Mouse (Mus musculus) intestine, postnatal 0 days (tissue): ENCODE data around the gene Shmt2. TPM values are rescaled to one million over a fixed set of nuclear protein-coding genes. Genes with fewer than 3 reads are reported as not detected.
A peak's percentile ranks its signal among the peaks of the same experiment; 100 is the strongest.

ENCODE experiments used
- ATAC-seq: fragments of 200-750 bp; cut with Nextera tagmentation; 2 replicates; pipeline ENCODE4 v1.8.0; 2017; ENCODE audit warnings: mild to moderate bottlenecking, moderate TSS enrichment, moderate library complexity
- H3K27ac ChIP-seq: fragments of 300-500 bp; sonication (generic); 2 replicates; pipeline ENCODE4 v1.5.1; 2014; ENCODE audit warnings: mild to moderate bottlenecking, low read depth, low read length, moderate library complexity
- H3K27me3 ChIP-seq: fragments of 300-500 bp; sonication (generic); replicated peaks from 2 replicates; pipeline ENCODE4 v1.6.1; 2014; ENCODE audit warnings: low read length, mixed read lengths; ENCODE audit not compliant: control insufficient read depth, insufficient read depth
- H3K36me3 ChIP-seq: fragments of 300-500 bp; sonication (generic); 2 replicates; pipeline ENCODE4 v1.6.1; 2014; ENCODE audit warnings: mild to moderate bottlenecking, moderate library complexity; ENCODE audit not compliant: control insufficient read depth, insufficient read depth
- H3K4me1 ChIP-seq: fragments of 300-500 bp; sonication (generic); replicated peaks from 2 replicates; pipeline ENCODE4 v1.6.1; 2014; ENCODE audit warnings: antibody characterized with exemption, low read length, mixed read lengths; ENCODE audit not compliant: control insufficient read depth, insufficient read depth
- H3K4me2 ChIP-seq: fragments of 300-500 bp; sonication (generic); replicated peaks from 2 replicates; pipeline ENCODE4 v1.6.1; 2014; ENCODE audit warnings: low read depth, mild to moderate bottlenecking, moderate library complexity
- H3K4me3 ChIP-seq: fragments of 300-500 bp; sonication (generic); 2 replicates; pipeline ENCODE4 v1.5.1; 2014; ENCODE audit warnings: low read depth, low read length
- H3K9ac ChIP-seq: fragments of 300-500 bp; sonication (generic); 2 replicates; pipeline ENCODE4 v1.6.1; 2014; ENCODE audit warnings: mild to moderate bottlenecking, low read depth, low read length
- H3K9me3 ChIP-seq: fragments of 300-500 bp; sonication (generic); 2 replicates; pipeline ENCODE4 v1.6.1; 2016; ENCODE audit warnings: mixed run types; ENCODE audit not compliant: control insufficient read depth
- CTCF ChIP-seq: sonication (generic); IDR thresholded peaks from 2 replicates; pipeline ENCODE4 v1.5.1; 2016; ENCODE audit warnings: low read depth, mild to moderate bottlenecking, control low read depth, antibody characterized with exemption, moderate library complexity
- WGBS: fragments of 180-500 bp; shearing (Covaris S2); extraction: QIAGEN DNeasy Blood & Tissue Kit; methylation state at CpG from one replicate; pipeline ENCODE4 v1.1.7; 2014; 5-methylcytosine and 5-hydroxymethylcytosine counted together
- polyA plus RNA-seq: library from polyadenylated mRNA; unstranded; fragments of >200 nt; fragmentation: Nextera tagmentation; extraction: Ambion mirVana; gene quantifications from 2 replicates; pipeline ENCODE4 v1.2.1, GENCODE M21; 2015

Gene Shmt2
- 26.2 and 26.7 TPM in 2 replicates for polyA plus RNA-seq

DNA sequence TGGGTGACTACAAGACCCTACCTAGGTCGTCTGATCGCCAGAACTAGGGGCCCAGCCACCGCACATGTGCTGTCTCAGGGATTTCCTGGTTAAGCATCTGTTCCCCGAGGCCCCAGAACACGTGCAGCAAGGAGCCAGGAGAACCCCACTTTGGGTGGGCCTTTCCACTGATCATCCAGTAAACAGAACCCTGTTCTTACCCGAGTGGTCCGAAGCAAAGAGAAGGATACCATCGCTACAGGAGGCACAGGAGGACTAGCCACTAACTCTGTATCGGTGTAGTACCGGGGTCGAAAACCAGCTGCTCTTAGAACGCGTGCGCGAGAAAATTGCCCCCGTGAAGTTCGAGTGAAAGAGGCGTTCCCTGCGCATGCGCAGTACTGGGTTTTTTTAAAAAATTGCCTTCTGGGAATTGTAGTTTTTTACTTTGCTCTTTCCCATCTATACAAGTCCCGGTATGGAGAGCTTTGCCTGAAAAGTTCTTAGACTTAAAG, at the start of gene Shmt2:
Gene Shmt2 (minus strand): TSS at position 357 of the 494 bp plus-strand sequence.
- H3K4me1 ChIP-seq: peaks cover 8% of the 10 kb centered on the region; the same call in 1 of the 2 replicates
- H3K27ac ChIP-seq: no peak within 1 kb of the TSS
- peaks cover 36% of the 10 kb centered on the region for H3K27me3 ChIP-seq
- ATAC-seq: peak; percentile 23; the same call in 1 of the 2 replicates
- WGBS: under 1% methylated on average over 21 of the region's 21 CpGs
- peak within 1 kb of the TSS; percentile 26; the same call in 1 of the 2 replicates for H3K9ac ChIP-seq
- peak within 1 kb of the TSS; percentile 56 for H3K4me3 ChIP-seq
- peak within 1 kb of the TSS; percentile 85 for H3K4me2 ChIP-seq
- peaks cover 18% of the 10 kb centered on the region for H3K36me3 ChIP-seq
- no peaks in the 10 kb centered on the region for H3K9me3 ChIP-seq
- no peak for TF ChIP-seq CTCF

GRCm38 (mm10) chr10:127570937-127571641, 48.8 kb upstream of the Shmt2 start:
- Histone ChIP-seq H3K4me2 (no peak overlapping the region), H3K36me3 (peaks cover 83% of the 10 kb centered on the region), H3K27me3 (no peaks in the 10 kb centered on the region), H3K4me1 (no peaks in the 10 kb centered on the region), H3K4me3 (no peak overlapping the region), H3K9me3 (no peaks in the 10 kb centered on the region), H3K9ac (no peak overlapping the region), H3K27ac (no peak overlapping the region)
- no peak for TF ChIP-seq CTCF
- ATAC-seq: no peak
- WGBS: 88% methylated on average over 17 of the region's 17 CpGs

DNA sequence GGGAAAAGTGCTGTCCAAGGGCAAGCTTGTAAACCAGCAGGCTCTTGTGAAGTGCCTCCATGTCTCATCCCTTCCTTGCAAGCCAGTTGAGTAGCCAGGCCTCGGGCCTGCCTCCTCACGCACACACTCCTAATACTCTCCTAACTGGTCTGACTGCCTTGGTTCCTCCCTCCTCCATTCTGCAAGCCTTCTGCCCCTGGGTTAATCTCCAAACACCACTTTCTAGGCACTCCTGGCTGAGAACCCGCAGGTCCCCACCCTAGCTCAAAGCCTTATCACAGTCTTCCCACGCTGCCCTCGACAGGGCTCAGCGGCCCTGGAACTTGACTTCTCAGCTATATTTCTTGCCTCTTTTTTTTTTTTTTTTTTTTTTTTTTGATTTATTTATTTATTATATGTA, 48.1 kb upstream of the Shmt2 start:
- H3K4me3 ChIP-seq: no peak overlapping the region
- no peak for TF ChIP-seq CTCF
- no peaks in the 10 kb centered on the region for H3K27me3 ChIP-seq
- H3K4me2 ChIP-seq: no peak overlapping the region
- WGBS: 35% methylated on average over 6 of the region's 6 CpGs
- no peaks in the 10 kb centered on the region for H3K9me3 ChIP-seq
- peaks cover 83% of the 10 kb centered on the region for H3K36me3 ChIP-seq
- H3K9ac ChIP-seq: no peak overlapping the region
- H3K27ac ChIP-seq: no peak overlapping the region
- ATAC-seq: no peak
- H3K4me1 ChIP-seq: no peaks in the 10 kb centered on the region

GRCm38 (mm10) chr10:127569450-127569849, 47.2 kb upstream of the Shmt2 start:
- H3K9me3 ChIP-seq: no peaks in the 10 kb centered on the region
- H3K36me3 ChIP-seq: peaks cover 81% of the 10 kb centered on the region
- H3K9ac ChIP-seq: no peak overlapping the region
- no peak overlapping the region for H3K4me2 ChIP-seq
- H3K4me1 ChIP-seq: no peaks in the 10 kb centered on the region
- no peaks in the 10 kb centered on the region for H3K27me3 ChIP-seq
- no peak overlapping the region for H3K27ac ChIP-seq
- 20% methylated on average over 3 of the region's 3 CpGs for WGBS
- peak; percentile 86 for TF ChIP-seq CTCF
- no peak overlapping the region for H3K4me3 ChIP-seq
- 0 out of 2 replicates have a peak, but pooled peaks have one; percentile 14 for ATAC-seq

- WGBS: 95% methylated on average over 28 of the region's 28 CpGs
- Histone ChIP-seq H3K27me3 (no peaks in the 10 kb centered on the region), H3K27ac (no peak overlapping the region), H3K36me3 (peaks cover 81% of the 10 kb centered on the region), H3K4me2 (no peak overlapping the region), H3K9ac (no peak overlapping the region), H3K4me1 (no peaks in the 10 kb centered on the region), H3K4me3 (no peak overlapping the region), H3K9me3 (no peaks in the 10 kb centered on the region)
- ATAC-seq: no peak
- TF ChIP-seq CTCF: no peak
These were observed 44.5 kb upstream of the Shmt2 start for GRCm38 (mm10) chr10:127566553-127567326.

GRCm38 (mm10) chr10:127564301-127564700, 42.1 kb upstream of the Shmt2 start:
- no peaks in the 10 kb centered on the region for H3K27me3 ChIP-seq
- peak; percentile 26; the same call in 1 of the 2 replicates for ATAC-seq
- TF ChIP-seq CTCF: no peak
- no peaks in the 10 kb centered on the region for H3K9me3 ChIP-seq
- no peak overlapping the region for H3K9ac ChIP-seq
- no peak overlapping the region for H3K4me2 ChIP-seq
- H3K4me1 ChIP-seq: no peaks in the 10 kb centered on the region
- 37% methylated on average over 13 of the region's 13 CpGs for WGBS
- peaks cover 86% of the 10 kb centered on the region for H3K36me3 ChIP-seq
- H3K4me3 ChIP-seq: no peak overlapping the region
- H3K27ac ChIP-seq: no peak overlapping the region
